Mouse (Mus musculus): ENCODE measurements around the gene Hoxa5. TPM values are rescaled to one million over a fixed set of nuclear protein-coding genes. Genes with fewer than 3 reads are reported as not detected.
A peak's percentile ranks its signal among the peaks of the same experiment; 100 is the strongest.

Hoxa5 gene
- total RNA-seq, 2 experiments from 2014 or later: not detected

DNA sequence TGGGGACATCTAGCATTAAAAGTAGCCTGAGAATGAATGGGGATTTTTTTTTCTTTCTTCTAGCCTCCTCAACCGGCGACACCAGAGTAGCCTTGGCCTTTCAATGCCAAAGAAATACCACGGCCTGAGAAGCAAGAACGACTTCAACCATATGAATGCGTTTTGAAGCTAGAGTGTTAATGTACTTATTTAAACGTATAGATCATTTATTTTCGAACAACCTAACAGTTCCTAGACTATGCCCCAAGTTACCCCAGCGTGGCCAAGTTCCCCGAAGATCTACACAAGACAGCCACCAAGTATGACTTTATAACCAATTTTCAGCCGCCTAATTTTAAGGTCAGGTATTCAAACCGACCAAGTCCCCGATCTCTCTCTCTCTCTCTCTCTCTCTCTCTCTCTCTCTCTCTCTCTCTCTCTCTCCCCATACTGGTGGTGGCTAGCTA is 16.5 kb upstream of the Hoxa5 start:
- TF ChIP-seq CTCF (conservative IDR thresholded peaks at IDR 0.05): no peak
- no peak for DNase-seq (ENCODE audit: low spot score in 2 of 2)
- no peak overlapping the region for H3K27ac ChIP-seq
- H3K4me3 ChIP-seq: peak overlapping the region; percentile 63; the same call in 1 of the 2 replicates

DNA sequence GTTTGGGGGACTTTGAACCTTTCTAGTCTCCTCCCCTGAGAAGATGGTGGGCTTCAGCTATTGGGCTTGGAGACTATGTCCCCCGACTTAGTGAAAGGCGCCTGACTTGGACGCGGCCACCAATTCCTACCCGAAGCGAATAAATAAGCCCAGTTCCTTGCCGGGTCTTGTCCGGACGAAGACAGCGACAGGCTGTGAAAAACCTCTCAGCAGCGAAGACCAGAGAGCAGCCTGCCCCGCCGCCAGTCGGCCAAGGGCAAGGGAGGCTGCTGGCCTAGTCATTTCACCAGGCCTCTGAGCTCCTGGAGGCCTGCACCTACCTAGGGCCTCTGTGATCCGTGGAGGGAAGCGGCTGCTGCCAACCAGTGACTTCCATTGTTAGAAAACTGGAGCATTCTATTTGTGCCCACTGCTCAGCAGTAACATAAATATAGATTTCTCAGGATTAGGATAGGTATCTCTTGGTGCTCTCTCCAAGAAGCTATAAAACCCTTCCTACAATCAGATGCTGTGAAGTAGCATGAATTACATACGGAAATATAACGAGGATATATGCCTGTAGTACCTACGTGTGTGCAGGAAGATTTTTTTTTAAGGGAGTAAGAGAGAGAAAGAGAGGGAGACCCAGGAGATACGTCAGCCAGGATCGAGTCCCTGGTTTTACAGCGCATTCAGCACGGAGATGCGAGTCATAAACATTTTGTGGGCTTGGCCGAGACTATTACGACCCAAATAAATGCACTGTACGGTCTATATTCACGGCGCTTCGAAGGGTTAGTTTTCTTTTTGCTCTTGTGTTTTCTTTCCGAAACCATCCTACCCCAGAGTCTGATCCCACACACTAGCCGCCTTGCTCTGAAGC is 15.8 kb upstream of the Hoxa5 start:
- DNase-seq (ENCODE audit: low spot score in 2 of 2): no peak
- no peak for TF ChIP-seq CTCF (conservative IDR thresholded peaks at IDR 0.05)
- Histone ChIP-seq H3K27ac (no peak overlapping the region), H3K4me3 (no peak overlapping the region)

DNA sequence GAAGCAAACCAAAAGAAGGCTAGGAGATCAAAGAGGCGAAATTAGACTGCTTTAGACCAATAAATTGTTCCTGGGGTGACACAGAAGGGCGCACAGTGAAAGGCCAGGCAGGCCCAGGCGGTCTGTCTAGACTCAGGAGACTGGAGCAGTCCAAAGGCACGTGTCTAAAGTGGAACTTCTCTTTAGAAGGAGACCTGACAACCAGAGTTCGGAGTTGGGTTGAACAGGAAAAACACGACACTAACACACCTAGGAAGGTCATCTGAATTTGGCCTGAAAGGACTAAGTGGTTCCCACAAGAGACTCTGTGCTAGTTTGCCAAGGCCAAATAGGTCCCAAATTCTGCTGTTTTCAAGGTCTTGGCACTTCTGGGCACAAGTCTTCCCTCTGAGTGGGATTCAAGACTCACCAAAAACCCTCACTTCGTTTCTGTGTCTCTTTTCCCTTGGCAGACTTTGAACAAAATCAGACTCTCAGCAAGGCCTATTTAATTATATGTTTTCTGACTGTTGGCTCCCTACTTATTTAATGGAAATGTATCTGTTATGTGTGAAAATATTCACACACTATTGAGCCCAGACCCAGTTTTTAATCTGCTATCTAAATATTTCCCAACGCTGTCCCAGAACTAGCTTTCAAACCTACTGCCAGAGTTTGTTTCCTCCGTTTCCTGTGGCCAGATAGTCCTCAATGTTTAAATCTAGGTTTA is 15.0 kb upstream of the Hoxa5 start:
- H3K4me3 ChIP-seq: no peak overlapping the region
- no peak overlapping the region for H3K27ac ChIP-seq
- no peak for DNase-seq (ENCODE audit: low spot score in 2 of 2)
- TF ChIP-seq CTCF (conservative IDR thresholded peaks at IDR 0.05): no peak

DNA sequence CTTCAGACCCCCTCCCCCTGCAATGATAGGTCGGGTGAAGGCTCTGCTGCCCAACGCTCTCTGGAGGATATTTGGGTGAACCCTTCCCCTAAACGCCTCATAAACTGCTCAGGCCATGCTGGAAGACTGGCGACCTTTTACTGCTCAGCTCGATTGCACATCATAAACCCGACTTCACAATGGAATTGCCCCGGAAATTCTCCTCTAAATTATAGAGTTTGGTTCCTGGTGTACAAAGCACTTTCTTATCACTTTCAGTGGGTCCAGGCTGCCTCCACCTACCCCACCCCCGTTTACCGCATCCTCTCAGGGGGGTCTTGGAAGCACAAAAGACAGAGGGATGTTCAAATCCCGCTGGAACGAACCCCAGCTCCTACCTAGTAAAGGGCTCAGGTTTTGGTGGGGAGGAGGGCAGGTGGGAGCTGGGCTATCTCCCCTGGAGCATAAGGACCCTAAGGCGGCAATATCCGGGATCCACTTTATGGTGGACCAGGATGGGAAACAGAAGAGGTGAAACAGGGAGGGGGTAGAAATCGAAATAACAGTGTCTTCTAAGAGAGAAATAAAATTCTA is 14.3 kb upstream of the Hoxa5 start:
- DNase-seq (ENCODE audit: low spot score in 2 of 2): no peak
- no peak overlapping the region for H3K4me3 ChIP-seq
- no peak overlapping the region for H3K27ac ChIP-seq
- TF ChIP-seq CTCF (conservative IDR thresholded peaks at IDR 0.05): no peak

DNA sequence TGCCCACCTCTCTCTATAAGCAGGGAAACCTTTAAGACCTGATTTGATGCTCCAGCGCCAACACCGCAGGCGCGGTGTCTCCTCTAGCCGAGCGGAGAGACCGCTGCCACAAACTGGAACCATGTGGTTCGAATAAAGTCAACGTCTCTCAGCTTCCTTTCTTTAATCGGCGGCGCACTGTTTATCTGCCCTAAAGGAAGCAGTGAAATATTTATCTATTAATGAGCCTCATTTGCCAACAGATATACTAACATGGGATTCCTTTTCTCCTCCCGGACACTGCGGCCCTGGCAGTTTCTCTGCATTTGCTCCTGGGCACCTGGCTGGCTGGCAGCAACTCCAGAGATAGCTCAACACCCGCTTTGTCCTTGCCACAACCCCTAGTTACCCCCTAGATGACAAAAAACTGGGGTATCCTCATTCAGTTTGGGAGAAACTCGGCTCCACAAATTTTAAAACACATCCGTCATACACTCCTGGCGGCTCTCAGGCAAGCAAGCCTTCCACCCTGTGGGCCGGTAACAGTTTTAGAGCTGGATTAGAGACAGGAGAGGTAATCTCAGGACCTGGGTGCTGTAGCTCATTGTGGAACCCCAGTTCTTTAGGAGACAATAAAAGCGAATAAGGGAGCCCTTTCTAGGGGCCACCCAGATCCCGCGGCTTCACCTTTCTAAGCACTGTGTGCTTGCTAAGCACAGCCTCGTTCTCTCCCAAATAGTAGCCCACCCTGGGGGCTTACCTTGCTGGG is 13.7 kb upstream of the Hoxa5 start:
- Histone ChIP-seq H3K4me3 (no peak overlapping the region), H3K27ac (no peak overlapping the region)
- TF ChIP-seq CTCF (conservative IDR thresholded peaks at IDR 0.05): no peak
- no peak for DNase-seq (ENCODE audit: low spot score in 2 of 2)

DNA sequence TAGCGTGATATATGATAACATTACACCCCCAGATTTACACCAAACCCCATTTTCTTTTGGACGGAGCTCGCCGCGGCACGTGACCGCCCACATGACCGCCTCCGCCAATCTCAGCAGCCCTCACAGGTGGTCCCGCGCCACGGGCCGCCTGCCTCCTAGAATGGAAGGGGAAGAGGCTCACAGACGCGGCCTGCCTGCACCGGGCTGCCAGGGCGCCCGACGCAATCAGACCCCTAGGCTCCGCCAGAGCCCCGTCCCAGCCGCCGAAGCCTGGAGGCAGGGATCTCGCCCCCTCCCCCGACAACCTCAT is 13.0 kb upstream of the Hoxa5 start:
- no peak for DNase-seq (ENCODE audit: low spot score in 2 of 2)
- Histone ChIP-seq H3K4me3 (no peak overlapping the region), H3K27ac (no peak overlapping the region)
- TF ChIP-seq CTCF (conservative IDR thresholded peaks at IDR 0.05): no peak

DNA sequence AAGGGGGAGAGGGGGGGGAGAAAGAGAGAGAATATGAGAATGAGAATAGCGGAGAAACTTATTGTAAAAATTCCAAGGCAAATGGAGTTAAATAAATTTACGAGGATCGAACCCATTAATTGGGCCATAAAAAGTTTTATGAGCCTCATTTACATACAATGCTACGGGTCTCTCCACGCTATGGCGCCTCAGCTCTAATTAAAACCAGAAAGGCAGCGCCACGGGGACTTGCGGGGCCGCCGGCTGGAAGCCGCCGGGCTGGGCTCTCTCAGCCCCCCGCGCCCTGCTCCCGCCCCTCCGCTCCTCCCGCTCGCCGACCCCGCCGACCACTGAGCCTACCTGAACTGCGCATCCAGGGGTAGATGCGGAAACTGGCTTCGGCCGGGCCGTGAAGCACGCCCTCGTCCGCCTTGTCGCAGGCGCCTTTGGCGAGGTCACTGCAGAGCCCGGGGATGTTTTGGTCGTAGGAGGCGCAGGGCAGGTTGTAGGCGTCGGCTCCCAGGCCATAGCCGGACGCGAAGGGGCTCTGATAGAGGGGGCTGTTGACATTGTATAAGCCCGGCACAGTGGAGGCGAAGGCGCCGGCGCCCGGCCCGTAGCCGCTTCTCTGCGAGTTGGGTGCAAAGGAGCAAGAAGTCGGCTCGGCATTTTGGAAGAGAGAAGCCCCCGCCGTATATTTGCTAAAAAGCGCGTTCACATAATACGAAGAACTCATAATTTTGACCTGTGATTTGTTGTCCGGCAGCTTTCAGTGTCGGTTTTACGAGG is 12.5 kb upstream of the Hoxa5 start:
- no peak overlapping the region for H3K27ac ChIP-seq
- TF ChIP-seq CTCF (conservative IDR thresholded peaks at IDR 0.05): no peak
- no peak overlapping the region for H3K4me3 ChIP-seq

DNA sequence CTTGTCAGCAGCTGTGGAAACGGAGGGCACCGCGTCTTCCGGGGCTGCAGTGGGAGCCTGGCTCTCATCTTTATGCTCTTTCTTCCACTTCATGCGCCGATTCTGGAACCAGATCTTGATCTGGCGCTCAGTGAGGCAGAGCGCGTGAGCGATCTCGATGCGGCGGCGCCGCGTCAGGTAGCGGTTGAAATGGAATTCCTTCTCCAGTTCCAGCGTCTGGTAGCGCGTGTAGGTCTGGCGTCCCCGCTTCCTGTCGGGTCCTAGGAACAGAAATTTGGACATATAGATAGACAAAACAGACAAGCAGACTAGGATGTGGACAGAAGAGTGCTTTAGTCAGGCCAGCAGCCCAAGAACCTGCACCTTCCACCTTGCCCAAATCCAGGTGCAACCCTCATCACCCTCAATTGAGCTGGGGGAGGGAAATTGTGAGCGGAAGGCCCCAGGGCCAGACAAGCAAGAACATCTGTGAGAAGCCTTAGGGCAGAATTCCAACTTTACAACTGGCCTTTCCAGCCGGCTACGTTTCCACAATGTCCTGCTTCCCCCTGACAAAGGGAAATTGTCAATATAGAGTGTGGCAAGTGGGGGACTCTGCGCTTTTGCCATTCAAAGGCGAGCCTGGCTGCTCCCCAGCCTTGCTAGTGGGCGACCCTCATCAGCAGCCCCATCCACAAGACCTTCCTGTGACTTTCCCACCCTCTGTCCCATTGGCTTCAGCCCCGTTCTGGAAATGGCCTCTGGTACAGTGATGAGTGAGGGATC is 11.6 kb upstream of the Hoxa5 start:
- H3K4me3 ChIP-seq: no peak overlapping the region
- no peak for DNase-seq (ENCODE audit: low spot score in 2 of 2)
- TF ChIP-seq CTCF (conservative IDR thresholded peaks at IDR 0.05): no peak
- H3K27ac ChIP-seq: no peak overlapping the region

More for the DNA sequence above, 12.5 kb upstream of the Hoxa5 start:
- no peak for DNase-seq (ENCODE audit: low spot score in 2 of 2)

DNA sequence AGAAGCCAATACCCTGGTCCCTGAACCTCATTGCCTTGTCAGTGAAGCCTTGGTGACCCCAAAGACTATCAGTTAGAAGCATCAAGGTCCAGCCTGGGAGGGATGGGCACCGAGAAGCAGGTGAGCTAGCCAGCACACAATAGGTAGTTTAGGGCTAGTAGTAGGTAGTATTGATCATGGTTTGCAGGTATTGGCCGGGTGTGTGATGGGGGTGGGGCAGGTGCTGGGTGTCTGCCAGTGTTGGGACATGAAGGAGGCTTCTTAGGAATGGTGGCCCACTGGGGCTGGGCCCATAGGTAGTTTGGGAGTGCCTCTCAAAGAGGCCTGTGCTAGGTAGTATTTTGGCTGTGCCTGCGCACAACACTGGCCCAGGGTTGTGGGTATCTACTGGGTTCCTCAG is 10.7 kb upstream of the Hoxa5 start:
- H3K4me3 ChIP-seq: no peak overlapping the region
- no peak overlapping the region for H3K27ac ChIP-seq
- TF ChIP-seq CTCF (conservative IDR thresholded peaks at IDR 0.05): no peak
- no peak for DNase-seq (ENCODE audit: low spot score in 2 of 2)

DNA sequence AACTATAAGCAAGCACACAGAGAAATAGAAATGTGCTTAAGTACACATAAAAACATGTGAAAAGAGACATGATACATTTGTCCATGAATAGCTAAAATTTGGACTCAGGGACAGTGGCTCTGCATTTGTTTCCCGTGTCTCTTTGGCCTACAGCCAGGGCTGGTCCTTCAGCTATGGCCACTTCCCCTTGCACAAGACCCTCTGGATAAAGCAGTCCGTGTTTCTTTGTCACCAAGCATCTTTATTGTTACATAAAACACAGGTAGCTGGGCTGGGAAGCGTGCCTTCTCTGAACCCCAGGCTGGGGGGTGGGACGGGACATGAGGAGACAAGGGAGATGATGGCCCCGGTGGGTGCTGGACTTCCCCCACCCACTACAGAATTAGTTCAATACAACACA is 9.9 kb upstream of the Hoxa5 start:
- DNase-seq (ENCODE audit: low spot score in 2 of 2): no peak
- no peak overlapping the region for H3K4me3 ChIP-seq
- TF ChIP-seq CTCF (conservative IDR thresholded peaks at IDR 0.05): no peak
- H3K27ac ChIP-seq: no peak overlapping the region

DNA sequence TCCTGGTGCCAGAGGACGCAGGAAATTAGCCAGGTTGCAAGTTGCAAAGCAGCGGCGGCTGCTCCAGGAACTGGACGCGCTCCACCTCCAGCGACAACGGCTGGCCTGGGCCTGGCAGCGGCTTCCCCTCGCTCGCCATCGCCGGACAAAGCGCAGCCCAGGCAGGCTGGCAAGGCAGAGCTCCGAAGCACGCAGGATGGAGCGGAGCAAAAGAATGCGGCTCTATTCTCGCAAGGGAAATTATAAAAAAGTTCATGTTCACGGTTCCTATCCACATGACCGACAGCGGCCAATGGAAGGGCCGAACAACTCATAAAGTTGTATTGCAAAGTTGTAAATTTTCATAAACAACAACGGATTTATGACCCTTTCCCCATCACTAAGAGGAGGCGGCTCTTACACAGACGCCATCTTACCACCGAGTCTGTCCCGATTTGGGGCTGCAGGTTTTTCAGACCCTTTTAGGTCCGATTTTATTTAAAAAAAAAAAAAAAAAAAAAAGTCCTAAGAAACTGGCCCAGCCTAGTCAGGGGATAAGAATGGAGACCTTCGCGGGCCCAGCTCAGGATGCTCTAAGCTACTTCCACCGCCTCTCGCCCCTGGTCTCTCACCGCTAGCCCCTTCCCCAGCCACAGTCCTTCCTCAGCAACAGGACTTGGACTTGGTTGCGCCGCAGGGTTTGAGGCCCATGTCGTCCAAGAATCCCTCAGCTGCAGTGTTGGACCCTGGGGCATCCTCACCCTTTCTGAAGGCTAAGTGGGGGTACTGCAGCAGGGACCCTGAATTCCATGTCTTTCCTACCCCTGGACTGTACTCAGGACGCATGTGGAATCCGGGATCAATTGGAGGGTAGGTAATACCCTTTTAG is 9.0 kb upstream of the Hoxa5 start, which contains the start of the genes Hoxa3 and Gm28308:
Hoxa3 (minus strand) TSS at position 218 of the 868 bp plus-strand sequence.
Gm28308 (minus strand) TSS at position 221 of the 868 bp plus-strand sequence.
- no peak for DNase-seq (ENCODE audit: low spot score in 2 of 2)
- TF ChIP-seq CTCF (conservative IDR thresholded peaks at IDR 0.05): no peak
- no peak within 1 kb of the TSS for H3K4me3 ChIP-seq
- H3K27ac ChIP-seq: no peak within 1 kb of the TSS
